Mouse (Mus musculus): ENCODE measurements around the gene Nav3.
"Not testable (repeated sequence)": the region's sequence is repeated elsewhere in the genome, so short reads cannot be mapped to it uniquely, and the experiment has no call there.

The Nav3 gene

DNA sequence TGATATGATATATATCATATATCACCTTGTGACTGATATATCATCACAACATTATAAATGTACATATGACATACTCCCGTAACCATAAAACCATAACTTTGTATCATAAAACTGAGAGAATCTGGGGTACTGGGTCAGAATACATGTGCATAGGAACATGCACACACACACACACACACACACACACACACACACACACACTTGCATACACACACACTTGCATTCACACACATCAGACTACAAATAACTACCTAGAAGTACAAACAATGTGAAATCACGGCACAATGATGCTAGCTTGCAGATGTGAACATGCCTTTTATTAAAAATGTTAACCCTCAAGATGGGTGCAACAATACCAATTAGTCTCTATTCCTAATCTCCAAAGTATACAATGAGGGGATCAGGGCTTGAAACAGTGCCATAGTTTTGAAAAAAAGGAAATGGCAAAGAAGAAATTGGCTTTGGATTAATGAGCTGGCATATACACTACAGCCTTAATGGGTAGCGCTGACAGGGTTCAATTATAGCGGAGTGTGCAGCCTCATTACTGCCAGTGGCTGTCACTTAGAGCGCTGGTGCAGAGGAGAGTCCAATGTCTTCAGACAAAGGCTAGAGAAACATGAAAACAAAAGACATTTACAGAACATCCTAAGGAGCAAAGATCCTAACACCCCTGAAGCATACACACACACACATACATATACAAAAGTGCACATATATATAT is 72.3 kb downstream of the Nav3 start:
- not testable (repeated sequence) for DNase-seq (ENCODE audit: low read depth in 1 of 2, low spot score in 2 of 2)

DNA sequence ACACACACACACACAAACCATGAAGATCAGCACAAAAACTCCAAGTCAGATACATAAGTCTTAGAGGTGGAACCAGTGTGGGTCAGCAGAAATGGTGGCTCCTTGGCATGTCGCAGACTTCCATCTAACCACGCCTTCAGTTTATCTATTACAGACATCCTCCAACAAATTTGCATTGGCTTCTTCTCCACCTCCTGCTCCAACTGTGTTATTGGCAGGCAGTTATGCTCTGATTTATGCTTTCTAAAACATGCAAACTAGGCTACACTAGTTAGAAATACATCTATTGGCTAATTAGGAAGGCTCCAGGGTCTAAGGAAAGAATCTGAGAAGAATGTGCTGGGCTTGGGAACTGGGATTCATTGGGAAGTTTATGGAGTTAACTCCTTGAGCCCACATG is 75.2 kb downstream of the Nav3 start:
- no peak for DNase-seq (ENCODE audit: low read depth in 1 of 2, low spot score in 2 of 2)

- no peak for DNase-seq (ENCODE audit: low read depth in 1 of 2, low spot score in 2 of 2)
Measured at GRCm38 (mm10) chr10:110372724-110373455, 83.1 kb downstream of the Nav3 start.

- no peak for DNase-seq (ENCODE audit: low read depth in 1 of 2, low spot score in 2 of 2)
Measured at GRCm38 (mm10) chr10:110352148-110352547, 103.9 kb downstream of the Nav3 start.

GRCm38 (mm10) chr10:110330030-110330429 is 126.0 kb downstream of the Nav3 start:
- no peak for DNase-seq (ENCODE audit: low read depth in 1 of 2, low spot score in 2 of 2)

- DNase-seq (ENCODE audit: low read depth in 1 of 2, low spot score in 2 of 2): no peak
Measured at GRCm38 (mm10) chr10:110329629-110330028, 126.4 kb downstream of the Nav3 start.

GRCm38 (mm10) chr10:110322082-110322632 is 133.8 kb downstream of the Nav3 start:
- no peak for DNase-seq (ENCODE audit: low read depth in 1 of 2, low spot score in 2 of 2)

- DNase-seq (ENCODE audit: low read depth in 1 of 2, low spot score in 2 of 2): no peak
Measured at GRCm38 (mm10) chr10:110317275-110317674, 138.7 kb downstream of the Nav3 start.

DNA sequence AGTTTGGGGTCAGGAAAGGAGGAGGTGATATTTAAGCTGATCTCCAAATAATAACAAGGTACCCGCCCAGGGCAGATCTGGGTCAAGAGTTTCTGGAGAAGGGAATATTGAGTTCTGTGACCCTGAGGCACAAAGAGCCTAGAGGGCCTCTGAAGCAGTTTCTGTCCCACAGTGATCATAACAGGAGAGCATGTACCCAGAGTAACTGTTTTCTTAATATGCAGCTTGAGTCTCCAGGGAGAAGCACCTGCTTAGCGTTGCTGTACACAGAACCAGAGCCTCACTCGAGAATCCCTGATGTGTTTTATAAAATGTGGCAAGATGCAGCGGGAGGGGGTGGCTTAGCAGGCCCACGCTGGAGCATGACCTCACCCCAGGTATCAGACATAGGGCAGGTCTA is 141.5 kb downstream of the Nav3 start:
- DNase-seq (ENCODE audit: low read depth in 1 of 2, low spot score in 2 of 2): no peak

DNA sequence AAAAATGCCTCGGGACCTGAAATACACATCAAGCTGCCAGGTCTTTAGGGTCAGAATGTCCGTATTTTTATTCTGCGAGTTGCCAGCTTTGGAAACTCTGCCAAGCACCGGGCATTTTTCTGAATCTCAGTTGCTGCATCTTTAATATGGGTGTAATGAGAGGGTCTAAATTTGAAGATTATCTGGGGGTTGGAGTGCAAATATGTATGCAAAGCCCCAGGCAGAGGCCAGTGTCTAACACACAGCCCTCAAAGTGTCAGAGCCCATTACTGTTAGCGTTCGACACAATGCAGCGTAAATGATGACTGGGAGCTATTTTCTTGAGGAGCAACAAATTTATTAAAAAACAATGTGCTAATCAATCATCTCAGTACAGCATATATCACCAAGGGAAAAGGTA is 142.0 kb downstream of the Nav3 start:
- DNase-seq (ENCODE audit: low read depth in 1 of 2, low spot score in 2 of 2): no peak

DNA sequence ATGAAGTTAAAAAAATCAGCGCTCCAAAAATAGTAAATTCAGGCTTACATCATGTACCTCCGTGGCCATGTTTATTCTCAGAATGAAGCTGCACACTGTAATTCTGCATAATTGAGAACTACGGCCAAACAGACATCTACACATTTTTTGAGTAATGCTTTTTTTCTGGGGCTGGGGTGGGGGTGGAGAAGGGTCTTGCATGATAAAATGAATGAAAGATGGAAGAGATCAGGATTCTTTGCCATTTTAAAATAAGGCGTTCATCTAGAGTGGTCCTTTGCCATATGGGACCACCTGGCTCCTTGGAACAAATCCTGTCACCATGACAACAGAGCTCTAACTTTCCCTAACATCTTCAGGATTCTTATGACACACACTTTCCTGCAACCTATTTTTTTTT is 146.5 kb downstream of the Nav3 start:
- no peak for DNase-seq (ENCODE audit: low read depth in 1 of 2, low spot score in 2 of 2)

DNA sequence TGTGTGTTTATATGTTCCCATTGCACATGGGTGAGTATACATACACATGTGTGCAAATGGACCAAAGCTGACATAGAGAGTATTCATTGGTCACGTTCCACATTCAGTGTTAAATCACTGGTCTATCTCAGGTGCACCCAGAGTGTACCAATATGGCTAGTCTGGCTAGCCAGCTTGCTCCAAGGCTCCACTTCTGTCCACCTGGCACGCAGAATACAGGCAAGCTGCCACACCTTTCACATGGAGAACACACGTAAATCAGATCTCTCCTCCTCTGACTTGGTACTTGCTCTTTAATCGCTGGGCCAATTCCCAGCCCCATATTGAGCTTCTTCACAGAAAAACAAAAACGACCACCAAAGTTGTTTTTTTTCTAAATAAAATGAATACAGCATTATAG is 150.4 kb downstream of the Nav3 start:
- DNase-seq (ENCODE audit: low read depth in 1 of 2, low spot score in 2 of 2): no peak

DNA sequence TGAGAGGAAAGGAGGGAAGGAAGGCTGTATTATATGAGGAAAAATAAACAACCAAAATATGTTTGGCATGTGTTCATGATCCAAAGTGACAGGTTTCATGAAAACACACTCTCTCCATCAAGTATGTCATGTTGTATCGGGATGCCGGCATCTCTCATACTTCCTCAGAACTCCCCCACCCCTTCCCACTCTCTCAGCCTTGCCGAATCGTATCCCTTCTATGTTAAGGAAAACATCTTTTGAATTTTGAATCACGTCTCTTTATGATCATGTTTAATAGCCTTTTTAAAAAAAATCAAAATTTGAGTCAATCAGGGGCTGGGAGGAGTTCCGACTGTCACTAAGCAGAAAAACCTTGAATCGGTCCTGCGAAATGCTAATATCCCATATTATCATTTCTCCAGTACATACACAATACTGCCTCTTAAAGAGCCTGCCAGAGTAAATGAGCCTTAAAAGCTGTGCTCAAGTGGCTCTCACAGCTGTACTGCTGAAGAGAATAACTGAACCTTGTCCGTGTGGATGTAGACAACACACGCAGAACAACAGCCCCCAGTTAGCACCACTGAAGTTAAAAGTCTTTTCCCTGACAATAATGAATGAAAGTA is 165.9 kb downstream of the Nav3 start:
- no peak for DNase-seq (ENCODE audit: low read depth in 1 of 2, low spot score in 2 of 2)

DNA sequence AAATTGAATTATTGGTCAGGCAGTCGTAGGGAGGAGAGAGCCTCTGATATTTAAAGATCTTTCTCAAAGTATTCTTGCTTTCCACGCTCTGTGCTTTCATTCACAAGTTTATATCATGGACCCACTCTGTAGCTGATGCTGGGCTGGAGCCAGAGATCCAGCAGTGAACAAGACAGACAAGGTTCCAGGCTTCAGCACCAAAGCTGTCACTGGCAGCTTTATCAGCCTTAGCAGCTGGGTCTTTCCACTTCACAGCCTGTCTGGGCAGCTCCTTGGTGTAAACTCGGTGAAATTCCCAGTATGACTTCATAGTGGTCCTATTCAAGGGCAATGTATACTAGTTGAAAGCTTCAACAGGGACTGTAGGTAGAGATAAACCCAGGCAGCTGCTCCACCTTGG is 172.1 kb downstream of the Nav3 start:
- no peak for DNase-seq (ENCODE audit: low read depth in 1 of 2, low spot score in 2 of 2)

DNA sequence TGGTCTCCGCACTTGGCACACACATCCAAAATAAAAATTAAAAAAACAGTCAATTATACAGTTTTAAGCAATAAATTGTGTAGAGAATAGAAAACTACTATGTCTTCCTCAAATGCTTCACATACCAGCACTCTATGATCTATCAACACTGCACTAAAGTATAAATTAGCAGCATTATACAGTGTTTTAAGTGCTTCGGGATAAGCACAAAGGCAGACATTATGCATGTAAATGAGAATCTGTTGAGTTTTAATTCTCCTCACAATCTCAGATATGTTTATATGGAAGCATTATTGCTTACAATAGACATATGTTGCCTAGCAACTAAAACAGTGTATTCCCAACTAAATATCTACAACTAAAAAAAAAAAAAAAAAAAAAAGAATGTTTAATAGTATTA is 183.2 kb downstream of the Nav3 start:
- DNase-seq (ENCODE audit: low read depth in 1 of 2, low spot score in 2 of 2): no peak

- no peak for DNase-seq (ENCODE audit: low read depth in 1 of 2, low spot score in 2 of 2)
Measured at GRCm38 (mm10) chr10:110270561-110270960, 185.4 kb downstream of the Nav3 start.

- no peak for DNase-seq (ENCODE audit: low read depth in 1 of 2, low spot score in 2 of 2)
Measured at GRCm38 (mm10) chr10:110242128-110242561, 213.9 kb downstream of the Nav3 start.

DNA sequence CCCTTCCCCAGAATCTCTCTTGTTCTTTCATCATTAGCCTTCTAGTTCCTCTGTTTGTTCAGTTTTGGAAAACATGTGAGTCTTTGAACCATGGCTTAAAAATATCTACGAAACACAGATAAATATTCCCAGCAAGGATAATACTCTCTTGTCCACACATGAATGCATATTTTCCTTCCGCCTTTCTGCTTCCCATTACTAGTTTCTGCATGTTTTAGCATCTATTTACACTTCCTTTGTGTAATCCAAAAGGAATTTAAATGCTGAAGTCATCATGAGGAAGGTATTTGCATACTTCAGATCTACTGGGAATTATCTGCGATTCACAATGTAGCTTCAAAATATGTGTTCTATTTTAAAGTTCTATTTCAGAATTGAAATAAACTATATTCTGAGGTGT is 215.3 kb downstream of the Nav3 start:
- DNase-seq (ENCODE audit: low read depth in 1 of 2, low spot score in 2 of 2): no peak

DNA sequence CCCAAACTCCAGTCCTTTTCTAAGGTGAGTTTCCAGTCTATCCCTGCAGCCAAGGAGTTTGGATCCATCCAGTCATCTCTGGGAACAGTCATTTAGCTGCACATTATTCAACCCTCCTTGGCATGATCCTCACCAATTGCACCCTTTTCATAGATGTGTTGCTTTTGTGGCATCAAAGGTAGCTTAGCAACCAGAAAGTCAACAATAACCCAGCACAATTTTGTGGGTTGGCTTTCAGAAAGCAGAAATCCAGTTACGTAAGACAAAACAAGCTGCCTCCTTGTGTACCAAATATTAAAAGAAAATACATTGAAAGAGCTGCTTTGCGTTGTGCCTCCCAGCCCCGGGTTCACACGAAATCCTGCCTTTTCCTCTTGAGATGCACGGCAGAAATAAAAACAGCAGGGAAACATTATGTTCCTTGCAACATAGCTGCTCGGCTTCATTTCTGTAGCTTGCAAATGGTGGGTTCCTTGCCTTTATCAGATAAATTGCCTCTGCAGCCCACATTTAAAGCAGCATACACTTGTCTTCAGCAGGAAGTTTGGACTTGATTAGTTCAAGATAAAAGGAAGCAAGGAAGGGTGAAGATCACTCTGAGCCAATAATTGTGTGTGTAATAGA is 222.6 kb downstream of the Nav3 start:
- no peak for DNase-seq (ENCODE audit: low read depth in 1 of 2, low spot score in 2 of 2)

DNA sequence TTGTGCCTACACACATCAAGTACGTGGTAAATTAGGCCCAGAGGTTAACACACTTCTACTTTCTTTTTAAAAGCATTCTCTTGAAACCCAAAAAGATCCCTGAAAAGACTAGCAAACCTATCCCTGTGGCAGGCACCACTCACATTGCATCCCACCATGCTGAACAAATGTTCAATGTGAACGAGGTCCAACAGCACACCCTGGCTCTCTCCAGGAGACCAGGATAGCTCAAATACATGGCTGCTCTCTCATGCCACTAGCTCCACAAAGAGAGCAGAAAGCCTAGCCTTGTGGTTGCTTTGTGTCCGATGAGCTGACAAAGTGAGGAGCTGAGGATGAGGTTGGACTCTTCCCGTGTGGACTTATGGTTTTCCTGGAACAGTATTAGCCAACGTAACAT is 249.6 kb downstream of the Nav3 start:
- DNase-seq (ENCODE audit: low read depth in 1 of 2, low spot score in 2 of 2): no peak

- no peak for DNase-seq (ENCODE audit: low read depth in 1 of 2, low spot score in 2 of 2)
Measured at GRCm38 (mm10) chr10:110204121-110204697, 251.8 kb downstream of the Nav3 start.

Measured in monocyte, adult 2 months (primary cell).